In genomic region chr9:111093094-111093493, GRCm38 (mm10) we compare ENCODE assay signal across 9 mouse cellular contexts. TPM values are rescaled to one million over a fixed set of nuclear protein-coding genes. Genes with fewer than 3 reads are reported as not detected.
DNase-seq lines count a peak whose midpoint lies in the region; ATAC-seq and TF ChIP-seq lines count a peak whose summit lies in the region.
"Had no signal": no experiment of that assay in that cellular context is flagged by ENCODE, and none has a peak within 500 bp of the region (broad histone marks: within the 10 kb centered on the region; RNA-seq: fewer than 3 reads in every experiment).

No protein-coding gene starts in this region.

- H3K79me2 ChIP-seq in heart, adult 2 months (replicated peaks; ENCODE audit: control insufficient read depth, insufficient read depth, low read length), result no peaks in the 10 kb centered on the region

- WGBS in heart, adult 2 months, result 24% methylated on average over 5 of the region's 5 CpGs

- peak; percentile 84; the same call in 1 of the 2 replicates for TF ChIP-seq EP300 in heart, adult 2 months (IDR thresholded peaks at IDR 0.05; ENCODE audit: insufficient read depth, low read depth, low read length)

- peak; percentile 62 to 70 for DNase-seq in heart, adult 2 months
- DNase-seq in heart, postnatal 25 days (ENCODE audit: low spot score), result no peak
- DNase-seq in c-Kit-positive CD71-negative TER-119-negative erythroid progenitor cells, embryonic 14.5 days (ENCODE audit: low read depth), result peak; percentile 38
- DNase-seq in frontal cortex, postnatal 36 days (ENCODE audit: low spot score in 2 of 2), result peak; percentile 39 to 57
- peak; percentile 53 for DNase-seq in layer of hippocampus, adult 9-11 months
- peak; percentile 67 for DNase-seq in thymus, postnatal 0 days (ENCODE audit: low spot score)

- no peaks in the 10 kb centered on the region for H3K27me3 ChIP-seq in heart, adult 2 months (ENCODE audit: control insufficient read depth, insufficient read depth, low read length)
- peaks cover 11% of the 10 kb centered on the region; the same call in 1 of the 2 replicates for H3K27me3 ChIP-seq in E14TG2a.4 (ENCODE audit: insufficient read depth, low read length)
- H3K27me3 ChIP-seq: limb, embryonic 12.5 days had no signal

- peak; percentile 98 for TF ChIP-seq CTCF in heart, adult 2 months (IDR thresholded peaks at IDR 0.05)
- peak; percentile 83 for TF ChIP-seq CTCF in E14TG2a.4 (conservative IDR thresholded peaks at IDR 0.05; ENCODE audit: low read length)

- no peak overlapping the region for H3K27ac ChIP-seq in heart, adult 2 months
- H3K27ac ChIP-seq: limb, embryonic 12.5 days had no signal

- ATAC-seq in megakaryocyte-erythroid progenitor cell, adult 5-6 weeks (replicated peaks; ENCODE audit: low FRiP score, low TSS enrichment, poor library complexity, severe bottlenecking), result peak; percentile 77

- no peak overlapping the region for H3K4me3 ChIP-seq in heart, adult 2 months
- H3K4me3 ChIP-seq in E14TG2a.4 (replicated peaks; ENCODE audit: low read length), result no peak overlapping the region
- H3K4me3 ChIP-seq: limb, embryonic 12.5 days had no signal

- H3K36me3 ChIP-seq in heart, adult 2 months (ENCODE audit: control insufficient read depth, insufficient read depth, low read length), result no peaks in the 10 kb centered on the region
- H3K36me3 ChIP-seq in E14TG2a.4 (ENCODE audit: insufficient read depth, low read length), result no peaks in the 10 kb centered on the region
- H3K36me3 ChIP-seq: limb, embryonic 12.5 days had no signal

- no peak for TF ChIP-seq POLR2A in heart, adult 2 months (IDR thresholded peaks at IDR 0.05; ENCODE audit: insufficient read depth, low read depth, low read length)

- intact Hi-C loops in heart, adult 2 months (cut with DNase I), result loop anchor here (1.0 to 5.0 kb wide), 3 partner anchors 24 to 114 kb away; partner anchors contain the start of gene Lrrfip2
- intact Hi-C loops in heart, postnatal 25 days (cut with DNase I), result loop anchor here (5.0 kb wide), 3 partner anchors 64 to 129 kb away; no protein-coding TSS in a partner anchor

- no peaks in the 10 kb centered on the region; the same call in 1 of the 2 replicates for H3K4me1 ChIP-seq in heart, adult 2 months (ENCODE audit: control insufficient read depth, insufficient read depth, low read length)
- H3K4me1 ChIP-seq in E14TG2a.4 (replicated peaks; ENCODE audit: low read depth, low read length), result peaks cover 37% of the 10 kb centered on the region

- no peak overlapping the region for H3K9ac ChIP-seq in heart, adult 2 months (ENCODE audit: low read depth, low read length)
- H3K9ac ChIP-seq: limb, embryonic 12.5 days had no signal

- H3K9me3 ChIP-seq in E14TG2a.4 (ENCODE audit: low read length), result no peaks in the 10 kb centered on the region
- H3K9me3 ChIP-seq: limb, embryonic 12.5 days had no signal

RNA-seq across cellular contexts. Expression of gene Lrrfip2, which starts 24.3 kb away (rescaled TPM):
- total RNA-seq in heart, adult 2 months (2021), result 10 to 100 TPM; 83.6 to 84.1 TPM
- polyA plus RNA-seq in heart, adult 2 months (2012; rRNA removed), result 33.5 and 61.2 TPM in 2 replicates
- total RNA-seq in heart, postnatal 25 days (2021), result 10 to 100 TPM; 82.4 to 91.7 TPM
- total RNA-seq in megakaryocyte-erythroid progenitor cell, adult 5-6 weeks (2014; fragmentation: Nextera tagmentation), result 15.9 and 31.8 TPM in 2 replicates
- total RNA-seq in megakaryocyte-erythroid progenitor cell, adult 5-6 weeks (2017), result 54.7 and 56.0 TPM in 2 replicates
- 24.8 and 26.6 TPM in 2 replicates for polyA plus RNA-seq in thymus, postnatal 0 days (2015; fragmentation: Nextera tagmentation; extraction: Ambion mirVana)

RNA-seq across cellular contexts. Expression of gene Ccrl2, which starts 35.8 kb away (rescaled TPM):
- total RNA-seq in heart, adult 2 months (2021), result 10 to 100 TPM in 1 of 2 experiments, 1 to 10 TPM in 1; 7.5 to 16.3 TPM
- 16.0 and 20.1 TPM in 2 replicates for polyA plus RNA-seq in heart, adult 2 months (2012; rRNA removed)
- total RNA-seq in heart, postnatal 25 days (2021), result 10 to 100 TPM in 1 of 2 experiments, 1 to 10 TPM in 1; 8.2 to 10.4 TPM
- 0.82 and 1.8 TPM in 2 replicates for total RNA-seq in megakaryocyte-erythroid progenitor cell, adult 5-6 weeks (2014; fragmentation: Nextera tagmentation)
- 1.8 and 3.1 TPM in 2 replicates for total RNA-seq in megakaryocyte-erythroid progenitor cell, adult 5-6 weeks (2017)
- polyA plus RNA-seq in thymus, postnatal 0 days (2015; fragmentation: Nextera tagmentation; extraction: Ambion mirVana), result 1.6 and 2.5 TPM in 2 replicates
